Mouse (Mus musculus) v-Abl transformed pro-B cells (cell line): ENCODE results near the gene Rrp36.

Experiments used
- in situ Hi-C, 2 experiments: fragments of 400-800 bp; cut with MboI; formaldehyde crosslinking; loops; one replicate each; pipeline ENCODE4 v1.15.1; 2025; ENCODE audit not compliant: unreplicated experiment in 2 of 2

Rrp36 gene

GRCm38 (mm10) chr17:46619683-46620357 is 54.3 kb downstream of the Rrp36 start:
- in situ Hi-C loops: no loop called here

GRCm38 (mm10) chr17:46618769-46619682 is 55.1 kb downstream of the Rrp36 start:
- in situ Hi-C loops: no loop called here

- in situ Hi-C loops: no loop called here
Observed at GRCm38 (mm10) chr17:46618394-46618768, 55.8 kb downstream of the Rrp36 start.

- in situ Hi-C loops: no loop called here
Observed at GRCm38 (mm10) chr17:46617799-46618198, 56.4 kb downstream of the Rrp36 start.
